Mouse (Mus musculus): ENCODE measurements around the gene Esam.

Gene Esam

GRCm38 (mm10) chr9:37527396-37528224, at the start of gene Esam:
TSS of gene Esam (plus strand) at chr9:37528078.
- DNase-seq (ENCODE audit: low spot score in 2 of 2): peak; percentile 60 to 78

GRCm38 (mm10) chr9:37485146-37485545, 42.7 kb upstream of the Esam start:
- DNase-seq (ENCODE audit: low spot score in 2 of 2): no peak

GRCm38 (mm10) chr9:37488041-37488440, 39.8 kb upstream of the Esam start:
- DNase-seq (ENCODE audit: low spot score in 2 of 2): no peak

GRCm38 (mm10) chr9:37488611-37489396, 39.1 kb upstream of the Esam start, which contains the start of gene Msantd2:
TSS of gene Msantd2 (plus strand) at chr9:37489319.
- peak; percentile 87 to 90 for DNase-seq (ENCODE audit: low spot score in 2 of 2)

GRCm38 (mm10) chr9:37489446-37490120, 38.3 kb upstream of the Esam start:
- peak; percentile 11 to 51 for DNase-seq (ENCODE audit: low spot score in 2 of 2)

- no peak for DNase-seq (ENCODE audit: low spot score in 2 of 2)
These were observed 32.1 kb upstream of the Esam start for GRCm38 (mm10) chr9:37495761-37496160.

- no peak for DNase-seq (ENCODE audit: low spot score in 2 of 2)
These were observed 31.6 kb upstream of the Esam start for GRCm38 (mm10) chr9:37496325-37496724.

GRCm38 (mm10) chr9:37500201-37500600, 27.7 kb upstream of the Esam start:
- no peak for DNase-seq (ENCODE audit: low spot score in 2 of 2)

GRCm38 (mm10) chr9:37501170-37501569, 26.7 kb upstream of the Esam start:
- DNase-seq (ENCODE audit: low spot score in 2 of 2): no peak

- no peak for DNase-seq (ENCODE audit: low spot score in 2 of 2)
These were observed 23.5 kb upstream of the Esam start for GRCm38 (mm10) chr9:37504348-37504747.

- DNase-seq (ENCODE audit: low spot score in 2 of 2): no peak
These were observed 21.9 kb upstream of the Esam start for GRCm38 (mm10) chr9:37506023-37506422.

GRCm38 (mm10) chr9:37512097-37512496, 15.8 kb upstream of the Esam start:
- DNase-seq (ENCODE audit: low spot score in 2 of 2): no peak

GRCm38 (mm10) chr9:37514456-37514855, 13.4 kb upstream of the Esam start:
- no peak for DNase-seq (ENCODE audit: low spot score in 2 of 2)

GRCm38 (mm10) chr9:37517467-37517866, 10.4 kb upstream of the Esam start:
- no peak for DNase-seq (ENCODE audit: low spot score in 2 of 2)

- DNase-seq (ENCODE audit: low spot score in 2 of 2): no peak
These were observed 8.9 kb upstream of the Esam start for GRCm38 (mm10) chr9:37518991-37519390.

- DNase-seq (ENCODE audit: low spot score in 2 of 2): no peak
These were observed 7.9 kb upstream of the Esam start for GRCm38 (mm10) chr9:37519995-37520394.

- no peak for DNase-seq (ENCODE audit: low spot score in 2 of 2)
These were observed 2.4 kb upstream of the Esam start for GRCm38 (mm10) chr9:37525461-37525860.

GRCm38 (mm10) chr9:37526443-37527395, 1.2 kb upstream of the Esam start:
- DNase-seq (ENCODE audit: low spot score in 2 of 2): peak in 1 of 2 experiments; percentile 27

GRCm38 (mm10) chr9:37528225-37528970, 520 bp downstream of the Esam start:
- no peak for DNase-seq (ENCODE audit: low spot score in 2 of 2)

All from urinary bladder, adult 18-20 months (tissue).